Mouse (Mus musculus) E14TG2a.4 (cell line): ENCODE measurements around the gene Spred3.
"Not testable (repeated sequence)": the region's sequence is repeated elsewhere in the genome, so short reads cannot be mapped to it uniquely, and the experiment has no call there.

Experiments
- H3K27me3 ChIP-seq: 2 replicates; pipeline ENCODE4 v1.6.1; 2014; ENCODE audit warnings: low read length, control low read depth; ENCODE audit not compliant: insufficient read depth
- H3K36me3 ChIP-seq: 2 replicates; pipeline ENCODE4 v1.6.1; 2014; ENCODE audit warnings: low read length, control low read depth; ENCODE audit not compliant: insufficient read depth
- H3K4me1 ChIP-seq: replicated peaks from 2 replicates; pipeline ENCODE4 v1.6.1; 2014; ENCODE audit warnings: low read depth, low read length, control low read depth
- H3K4me3 ChIP-seq: replicated peaks from 2 replicates; pipeline ENCODE4 v1.5.1; 2014; ENCODE audit warnings: mild to moderate bottlenecking, low read length
- H3K9me3 ChIP-seq: 2 replicates; pipeline ENCODE4 v1.6.1; 2014; ENCODE audit warnings: low read length, control low read depth
- CTCF ChIP-seq: conservative IDR thresholded peaks from 2 replicates; pipeline ENCODE4 v1.5.1; 2014; ENCODE audit warnings: low read length
- NANOG ChIP-seq: IDR thresholded peaks from 2 replicates; pipeline ENCODE4 v1.6.1; 2014; ENCODE audit warnings: borderline replicate concordance, low read length, mixed read lengths
- POU5F1 ChIP-seq: IDR thresholded peaks from 2 replicates; pipeline ENCODE4 v1.6.1; 2014; ENCODE audit warnings: low read length, borderline replicate concordance

Spred3 gene

GRCm38 (mm10) chr7:29170066-29170754, at the start of gene Spred3, which contains the start of gene Ggn:
Gene Spred3 (minus strand): TSS chr7:29170411.
Gene Ggn (plus strand): TSS chr7:29170210.
- Histone ChIP-seq H3K4me1 (peaks cover 55% of the 10 kb centered on the region), H3K4me3 (peak within 1 kb of the TSS; percentile 88), H3K27me3 (peaks cover 36% of the 10 kb centered on the region), H3K36me3 (peaks cover 35% of the 10 kb centered on the region), H3K9me3 (no peaks in the 10 kb centered on the region)
- TF ChIP-seq CTCF (no peak), POU5F1 (no peak), NANOG (no peak)

DNA sequence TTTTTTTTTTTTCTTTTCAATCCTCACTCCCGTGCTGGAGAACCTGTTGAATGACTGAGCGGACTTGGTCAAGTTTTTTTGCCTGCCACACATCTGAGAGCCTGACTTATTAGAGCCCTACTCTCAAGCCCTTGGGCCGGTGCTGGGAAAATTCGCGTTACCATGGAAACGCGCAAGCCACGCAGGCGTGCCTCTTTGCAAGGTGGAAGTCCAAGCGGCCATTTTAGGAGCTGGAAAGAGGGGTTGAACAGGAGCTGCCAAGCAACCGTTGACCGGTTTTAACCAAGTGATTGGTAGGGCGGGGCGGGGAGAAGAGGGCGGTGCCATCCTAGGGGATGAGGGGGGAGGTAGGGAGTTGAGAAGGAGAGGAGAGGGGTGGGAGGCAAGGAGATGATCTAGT, 44.6 kb upstream of the Spred3 start:
- H3K36me3 ChIP-seq, result no peaks in the 10 kb centered on the region
- TF ChIP-seq POU5F1, result no peak
- TF ChIP-seq NANOG, result no peak
- TF ChIP-seq CTCF, result no peak
- no peak overlapping the region for H3K4me3 ChIP-seq
- no peaks in the 10 kb centered on the region for H3K27me3 ChIP-seq
- peaks cover 24% of the 10 kb centered on the region for H3K4me1 ChIP-seq
- H3K9me3 ChIP-seq, result peaks cover 48% of the 10 kb centered on the region

DNA sequence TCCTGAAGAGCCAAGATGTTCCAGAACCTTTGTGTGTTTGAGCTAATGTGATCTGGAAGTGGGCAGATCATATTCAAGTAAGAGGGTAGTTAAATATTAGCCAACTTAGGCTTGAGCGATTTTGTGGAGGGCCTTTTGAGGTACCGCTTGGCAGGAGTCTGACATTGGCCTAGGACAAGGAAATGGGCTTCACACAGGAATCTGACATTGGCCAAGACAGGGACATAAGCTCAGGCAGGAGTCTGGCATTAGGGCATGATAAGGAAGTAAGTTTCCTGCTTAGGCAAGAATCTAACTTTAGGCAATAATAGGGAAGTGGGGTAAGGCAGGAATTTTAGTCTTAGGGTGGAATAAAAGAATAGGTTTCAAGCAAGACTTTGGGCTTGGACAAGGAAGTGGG, 44.0 kb upstream of the Spred3 start:
- Histone ChIP-seq H3K4me1 (peaks cover 24% of the 10 kb centered on the region), H3K27me3 (no peaks in the 10 kb centered on the region), H3K4me3 (0 out of 2 replicates have a peak overlapping the region, but pooled peaks have one; percentile 23), H3K36me3 (no peaks in the 10 kb centered on the region), H3K9me3 (peaks cover 42% of the 10 kb centered on the region)
- TF ChIP-seq POU5F1, result no peak
- TF ChIP-seq CTCF, result no peak
- no peak for TF ChIP-seq NANOG

GRCm38 (mm10) chr7:29213675-29214082, 43.5 kb upstream of the Spred3 start, which contains the start of gene Catsperg1:
Gene Catsperg1 (minus strand): TSS chr7:29214035.
- Histone ChIP-seq H3K4me3 (peak within 1 kb of the TSS; percentile 55), H3K36me3 (no peaks in the 10 kb centered on the region), H3K27me3 (no peaks in the 10 kb centered on the region), H3K4me1 (peaks cover 24% of the 10 kb centered on the region), H3K9me3 (peaks cover 36% of the 10 kb centered on the region)
- TF ChIP-seq POU5F1, result no peak
- TF ChIP-seq NANOG, result no peak
- no peak for TF ChIP-seq CTCF

GRCm38 (mm10) chr7:29212775-29213560, 42.8 kb upstream of the Spred3 start:
- not testable (repeated sequence) for H3K27me3 ChIP-seq, H3K36me3 ChIP-seq
- peak overlapping the region; percentile 55 for H3K4me3 ChIP-seq
- H3K4me1 ChIP-seq, result peaks cover 24% of the 10 kb centered on the region
- H3K9me3 ChIP-seq, result peaks cover 30% of the 10 kb centered on the region

DNA sequence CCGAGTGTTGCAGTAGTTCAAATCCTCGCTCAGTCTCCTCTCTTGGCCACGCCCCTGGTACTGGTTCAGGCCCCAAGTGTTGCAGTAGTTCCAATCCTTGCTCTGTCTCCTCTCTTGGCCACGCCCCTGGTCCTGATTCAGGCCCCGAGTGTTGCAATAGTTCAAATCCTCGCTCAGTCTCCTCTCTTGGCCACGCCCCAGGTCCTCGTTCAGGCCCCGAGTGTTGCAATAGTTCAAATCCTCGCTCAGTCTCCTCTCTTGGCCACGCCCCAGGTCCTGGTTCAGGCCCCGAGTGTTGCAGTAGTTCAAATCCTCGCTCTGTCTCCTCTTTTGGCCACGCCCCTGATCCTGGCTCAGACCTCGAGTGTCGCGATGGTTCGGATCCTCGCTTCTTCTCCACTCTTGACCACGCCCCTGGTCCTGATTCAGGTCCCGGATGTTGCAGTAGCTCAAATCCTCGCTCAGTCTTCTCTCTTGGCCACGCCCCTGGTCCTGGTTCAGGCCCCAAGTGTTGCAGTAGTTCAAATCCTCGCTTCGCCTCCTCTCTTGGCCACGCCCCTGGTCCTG, 42.1 kb upstream of the Spred3 start:
- Histone ChIP-seq H3K36me3 (no peaks in the 10 kb centered on the region), H3K4me3 (peak overlapping the region; percentile 67), H3K4me1 (peaks cover 24% of the 10 kb centered on the region), H3K9me3 (peaks cover 23% of the 10 kb centered on the region), H3K27me3 (no peaks in the 10 kb centered on the region)
- no peak for TF ChIP-seq NANOG
- no peak for TF ChIP-seq POU5F1
- TF ChIP-seq CTCF, result no peak

- Histone ChIP-seq H3K36me3 (no peaks in the 10 kb centered on the region), H3K9me3 (peaks cover 17% of the 10 kb centered on the region)
- TF ChIP-seq POU5F1, result no peak
- TF ChIP-seq CTCF, result no peak
- TF ChIP-seq NANOG, result no peak
Measured at GRCm38 (mm10) chr7:29211415-29212198, 41.4 kb upstream of the Spred3 start.

GRCm38 (mm10) chr7:29211013-29211412, 40.8 kb upstream of the Spred3 start:
- Histone ChIP-seq H3K4me1 (peaks cover 24% of the 10 kb centered on the region), H3K9me3 (peaks cover 11% of the 10 kb centered on the region), H3K4me3 (peak overlapping the region; percentile 67)
- H3K36me3 ChIP-seq, H3K27me3 ChIP-seq: not testable (repeated sequence)

More at GRCm38 (mm10) chr7:29211415-29212198, 41.4 kb upstream of the Spred3 start:
- Histone ChIP-seq H3K27me3 (no peaks in the 10 kb centered on the region), H3K4me1 (peaks cover 24% of the 10 kb centered on the region), H3K4me3 (peak overlapping the region; percentile 67)
